Mouse (Mus musculus) gonadal fat pad, adult 2 months (tissue): ENCODE results near the gene Tgtp2. TPM values are rescaled to one million over a fixed set of nuclear protein-coding genes. Genes with fewer than 3 reads are reported as not detected.
"Not testable (repeated sequence)": the region's sequence is repeated elsewhere in the genome, so short reads cannot be mapped to it uniquely, and the experiment has no call there.

Source experiments
- DNase-seq: peaks from one replicate; pipeline ENCODE4 v3.0.0-alpha.2; 2012; ENCODE audit warnings: low read depth
- polyA plus RNA-seq: library from polyadenylated mRNA; depleted of rRNA; stranded (reverse); fragments of >200 nt; gene quantifications from 2 replicates; pipeline ENCODE4 v1.2.3, GENCODE M21; 2012; rRNA removed

Gene Tgtp2
- polyA plus RNA-seq, 1 experiment: 6.6 TPM

- no peak for DNase-seq
These were observed 20.9 kb upstream of the Tgtp2 start for GRCm38 (mm10) chr11:49084875-49085274.

- no peak for DNase-seq
These were observed 20.4 kb upstream of the Tgtp2 start for GRCm38 (mm10) chr11:49084385-49084784.

- DNase-seq: no peak
These were observed 19.8 kb upstream of the Tgtp2 start for GRCm38 (mm10) chr11:49083808-49084207.

GRCm38 (mm10) chr11:49083146-49083545 lies 19.1 kb upstream of the Tgtp2 start:
- no peak for DNase-seq

- no peak for DNase-seq
These were observed 17.9 kb upstream of the Tgtp2 start for GRCm38 (mm10) chr11:49081886-49082285.

GRCm38 (mm10) chr11:49081356-49081755 lies 17.4 kb upstream of the Tgtp2 start:
- no peak for DNase-seq

- no peak for DNase-seq
These were observed 16.6 kb upstream of the Tgtp2 start for GRCm38 (mm10) chr11:49080636-49081035.

- DNase-seq: no peak
These were observed 14.7 kb upstream of the Tgtp2 start for GRCm38 (mm10) chr11:49078719-49079118.

GRCm38 (mm10) chr11:49077012-49077411 lies 13.0 kb upstream of the Tgtp2 start:
- no peak for DNase-seq

- DNase-seq: not testable (repeated sequence)
These were observed 12.2 kb upstream of the Tgtp2 start, which contains the start of gene Ifi47 for GRCm38 (mm10) chr11:49076001-49076757. Gene Ifi47 (plus strand): TSS chr11:49076587.

GRCm38 (mm10) chr11:49068358-49068757 lies 4.4 kb upstream of the Tgtp2 start:
- DNase-seq: no peak

- DNase-seq: not testable (repeated sequence)
These were observed 2.1 kb downstream of the Tgtp2 start for GRCm38 (mm10) chr11:49061865-49062264.

GRCm38 (mm10) chr11:49060061-49060460 lies 3.9 kb downstream of the Tgtp2 start:
- DNase-seq: not testable (repeated sequence)

- DNase-seq: not testable (repeated sequence)
These were observed 12.1 kb downstream of the Tgtp2 start for GRCm38 (mm10) chr11:49051894-49052293.

- DNase-seq: not testable (repeated sequence)
These were observed 12.7 kb downstream of the Tgtp2 start, which contains the start of gene 9930111J21Rik2 for GRCm38 (mm10) chr11:49051093-49051891. Gene 9930111J21Rik2 (minus strand): TSS chr11:49051242.

- not testable (repeated sequence) for DNase-seq
These were observed 13.9 kb downstream of the Tgtp2 start for GRCm38 (mm10) chr11:49050064-49050463.

GRCm38 (mm10) chr11:49012074-49012473 lies 51.9 kb downstream of the Tgtp2 start:
- DNase-seq: not testable (repeated sequence)

Other genes starting within 250 kb of the Tgtp2 start
- 30.3 and 33.8 TPM in 2 replicates for gene Trim41, start 246.9 kb downstream of the Tgtp2 start, polyA plus RNA-seq
- 13.5 and 16.9 TPM in 2 replicates for gene Trim7, start 238.1 kb downstream of the Tgtp2 start, polyA plus RNA-seq
- gene Gm12184, start 237.6 kb downstream of the Tgtp2 start, polyA plus RNA-seq: 11.0 and 15.0 TPM in 2 replicates
- gene Irgm1, start 192.5 kb downstream of the Tgtp2 start, polyA plus RNA-seq: 12.7 and 14.8 TPM in 2 replicates
- gene Gm5431, start 162.0 kb downstream of the Tgtp2 start, polyA plus RNA-seq: 0.50 and 0.62 TPM in 2 replicates
- 8.1 and 9.9 TPM in 2 replicates for gene Psme2b, start 118.0 kb downstream of the Tgtp2 start, polyA plus RNA-seq
- gene Olfr56, start 85.3 kb downstream of the Tgtp2 start, polyA plus RNA-seq: 0.49 and 0.63 TPM in 2 replicates
- gene 9930111J21Rik1, start 84.8 kb downstream of the Tgtp2 start, polyA plus RNA-seq: 1.8 and 4.0 TPM in 2 replicates
- gene Gm12185, start 72.0 kb downstream of the Tgtp2 start, polyA plus RNA-seq: 0.03 and 0.12 TPM in 2 replicates
- 1.3 and 2.6 TPM in 2 replicates for gene Tgtp1, start 70.0 kb downstream of the Tgtp2 start, polyA plus RNA-seq
- 1.9 and 2.1 TPM in 2 replicates for gene 9930111J21Rik2, start 13.0 kb downstream of the Tgtp2 start, polyA plus RNA-seq
- 3.7 and 4.8 TPM in 2 replicates for gene Ifi47, start 12.4 kb upstream of the Tgtp2 start, polyA plus RNA-seq
- 0.27 and 0.38 TPM in 2 replicates for gene Olfr1396, start 50.7 kb upstream of the Tgtp2 start, polyA plus RNA-seq
- gene Olfr1395, start 78.1 kb upstream of the Tgtp2 start, polyA plus RNA-seq: 0.12 TPM in 1 of 2 replicates, not detected in the other
- not detected in 2 replicates for gene Olfr1394, start 90.2 kb upstream of the Tgtp2 start, polyA plus RNA-seq
- 14.9 and 19.2 TPM in 2 replicates for gene Btnl9, start 123.0 kb upstream of the Tgtp2 start, polyA plus RNA-seq
- gene Zfp62, start 139.1 kb upstream of the Tgtp2 start, polyA plus RNA-seq: 3.0 and 3.4 TPM in 2 replicates
- gene Mgat1, start 180.0 kb upstream of the Tgtp2 start, polyA plus RNA-seq: 113 and 126 TPM in 2 replicates
- 0.09 and 0.11 TPM in 2 replicates for gene Olfr1393, start 214.1 kb upstream of the Tgtp2 start, polyA plus RNA-seq
- 0.04 and 0.05 TPM in 2 replicates for gene Olfr1392, start 221.1 kb upstream of the Tgtp2 start, polyA plus RNA-seq
- gene Olfr10, start 240.5 kb upstream of the Tgtp2 start, polyA plus RNA-seq: not detected in 2 replicates